Mouse (Mus musculus) liver, adult 2 months (tissue): Measurements from ENCODE around the gene Klb.

Experiments used
- CTCF ChIP-seq: fragments of 200-500 bp; IDR thresholded peaks from 2 replicates; pipeline ENCODE4 v1.5.1; 2011; ENCODE audit warnings: low read depth, low read length, control low read depth
- POLR2A ChIP-seq: fragments of 200-500 bp; IDR thresholded peaks from 2 replicates; pipeline ENCODE4 v1.6.1; 2011; ENCODE audit warnings: low read length, control low read depth; ENCODE audit not compliant: insufficient read depth; ENCODE audit errors: extremely low read depth

GRCm38 (mm10) chr5:65329971-65330370 lies 18.1 kb upstream of the Klb start:
- TF ChIP-seq CTCF (no peak), POLR2A (no peak)
